In genomic region chr7:110785741-110786146, GRCm38 (mm10) we compare ENCODE assay signal across 13 mouse cellular contexts. TPM values are rescaled to one million over a fixed set of nuclear protein-coding genes. Genes with fewer than 3 reads are reported as not detected.
DNase-seq lines count a peak whose midpoint lies in the region; TF ChIP-seq lines count a peak whose summit lies in the region.
"Had no signal": no experiment of that assay in that cellular context is flagged by ENCODE, and none has a peak within 500 bp of the region (broad histone marks: within the 10 kb centered on the region; RNA-seq: fewer than 3 reads in every experiment).

No protein-coding gene starts in this region.

- no peak overlapping the region for H3K4me3 ChIP-seq in heart, adult 2 months
- H3K4me3 ChIP-seq in kidney, adult 2 months (ENCODE audit: insufficient read depth, low read depth, low read length), result no peak overlapping the region
- H3K4me3 ChIP-seq: hindbrain, embryonic 10.5 days; neural tube, embryonic 15.5 days had no signal

- H3K27ac ChIP-seq in heart, adult 2 months, result peak overlapping the region; percentile 15
- H3K27ac ChIP-seq in kidney, adult 2 months (ENCODE audit: insufficient read depth, low read depth, low read length), result peak overlapping the region; percentile 74
- H3K27ac ChIP-seq: hindbrain, embryonic 10.5 days; neural tube, embryonic 15.5 days had no signal

- no peak for TF ChIP-seq POLR2A in heart, adult 2 months (IDR thresholded peaks at IDR 0.05; ENCODE audit: insufficient read depth, low read depth, low read length)
- no peak for TF ChIP-seq POLR2A in kidney, adult 2 months (IDR thresholded peaks at IDR 0.05; ENCODE audit: low read depth, low read length)

- WGBS in heart, adult 2 months, result 35% methylated on average over 3 of the region's 3 CpGs
- WGBS in kidney, adult 2 months, result 12% methylated on average over 3 of the region's 3 CpGs

- peaks cover 33% of the 10 kb centered on the region for H3K4me1 ChIP-seq in heart, adult 2 months (ENCODE audit: control insufficient read depth, insufficient read depth, low read length)
- H3K4me1 ChIP-seq in kidney, adult 2 months (ENCODE audit: control insufficient read depth, insufficient read depth, low read length), result peaks cover 33% of the 10 kb centered on the region

- DNase-seq in heart, adult 2 months, result no peak
- DNase-seq in heart, adult 11 months, result no peak
- peak; percentile 38 for DNase-seq in NIH3T3 (ENCODE audit: low read depth)
- peak; percentile 90 for DNase-seq in kidney, adult 2 months
- peak; percentile 65 to 87 for DNase-seq in kidney, postnatal 25 days
- DNase-seq in left cerebral cortex, adult 9 months (ENCODE audit: low spot score in 2 of 2), result no peak
- no peak for DNase-seq in cerebellum, adult 11 months
- no peak for DNase-seq in cerebellum, postnatal 4 days (ENCODE audit: low spot score in 2 of 2)
- DNase-seq: B cell, adult 2 months; cerebellum, adult 9-11 months; lung, postnatal 10 days had no signal

- intact Hi-C loops in heart, adult 2 months (cut with DNase I), result loop anchor here (2.0 kb wide), 1 partner anchor 17 kb away; the partner anchor contains the start of gene Ampd3

- no peak overlapping the region for H3K9ac ChIP-seq in heart, adult 2 months (ENCODE audit: low read depth, low read length)
- H3K9ac ChIP-seq: neural tube, embryonic 15.5 days had no signal

- no peaks in the 10 kb centered on the region for H3K27me3 ChIP-seq in heart, adult 2 months (ENCODE audit: control insufficient read depth, insufficient read depth, low read length)
- no peaks in the 10 kb centered on the region for H3K27me3 ChIP-seq in kidney, adult 2 months (replicated peaks; ENCODE audit: control insufficient read depth, insufficient read depth, low read length)
- H3K27me3 ChIP-seq: neural tube, embryonic 15.5 days had no signal

- no peak for TF ChIP-seq CTCF in heart, adult 2 months (IDR thresholded peaks at IDR 0.05)
- no peak for TF ChIP-seq CTCF in kidney, adult 2 months (conservative IDR thresholded peaks at IDR 0.05; ENCODE audit: insufficient read depth, insufficient read length, low read depth, low read length)

- no peak for TF ChIP-seq EP300 in heart, adult 2 months (IDR thresholded peaks at IDR 0.05; ENCODE audit: insufficient read depth, low read depth, low read length)

- H3K79me2 ChIP-seq in heart, adult 2 months (replicated peaks; ENCODE audit: control insufficient read depth, insufficient read depth, low read length), result no peaks in the 10 kb centered on the region

- peaks cover 21% of the 10 kb centered on the region for H3K36me3 ChIP-seq in heart, adult 2 months (ENCODE audit: control insufficient read depth, insufficient read depth, low read length)
- H3K36me3 ChIP-seq in kidney, adult 2 months (ENCODE audit: control insufficient read depth, insufficient read depth, low read length), result no peaks in the 10 kb centered on the region
- H3K36me3 ChIP-seq: hindbrain, embryonic 10.5 days; neural tube, embryonic 15.5 days had no signal

RNA-seq across cellular contexts. Expression of gene Ampd3, which starts 17.7 kb away (rescaled TPM):
- 10 to 100 TPM; 38.9 to 43.6 TPM for total RNA-seq in heart, adult 2 months (2021)
- 29.9 and 40.4 TPM in 2 replicates for polyA plus RNA-seq in heart, adult 2 months (2012; rRNA removed)
- polyA plus RNA-seq in kidney, adult 2 months (2012; rRNA removed), result 23.4 and 26.4 TPM in 2 replicates

RNA-seq across cellular contexts. Expression of gene Rnf141, which starts 58.5 kb away (rescaled TPM):
- 10 to 100 TPM; 33.2 to 36.4 TPM for total RNA-seq in heart, adult 2 months (2021)
- 19.4 and 44.3 TPM in 2 replicates for polyA plus RNA-seq in heart, adult 2 months (2012; rRNA removed)
- 11.4 and 19.3 TPM in 2 replicates for polyA plus RNA-seq in kidney, adult 2 months (2012; rRNA removed)

Comparison
In these comparisons a context has a peak if more than half of its experiments do, and no peak if none do; other contexts are left out.
1. DNase-seq: peak in NIH3T3 (single experiment), kidney, adult 2 months (single experiment) and kidney, postnatal 25 days (2 of 2); none in heart, adult 2 months (0 of 2), heart, adult 11 months (single experiment), left cerebral cortex, adult 9 months (0 of 2), cerebellum, adult 11 months (single experiment) and cerebellum, postnatal 4 days (0 of 2).